Mouse (Mus musculus) CH12.LX (cell line): ENCODE data around the gene Lcn10.

ENCODE experiments used
- CTCF ChIP-seq, 2 experiments: IDR thresholded peaks in 1 of 2; conservative IDR thresholded peaks in 1 of 2; 2 replicates each; pipeline ENCODE4 v1.5.1; 2011 to 2012; ENCODE audit warnings: low read depth in 2 of 2, low read length in 2 of 2, improper control_type of control experiment in 1 of 2, inconsistent platforms in 1 of 2, mild to moderate bottlenecking in 1 of 2, moderate library complexity in 1 of 2
- GABPA ChIP-seq: IDR thresholded peaks from 2 replicates; pipeline ENCODE4 v1.6.1; 2012; ENCODE audit warnings: low read depth, low read length, improper control_type of control experiment, inconsistent platforms; ENCODE audit not compliant: insufficient replicate concordance
- JUND ChIP-seq: conservative IDR thresholded peaks from 2 replicates; pipeline ENCODE4 v1.6.1; 2011; ENCODE audit warnings: low read depth, low read length, improper control_type of control experiment
- KAT2A ChIP-seq: IDR thresholded peaks from 2 replicates; pipeline ENCODE4 v1.6.1; 2012; ENCODE audit warnings: low read length, improper control_type of control experiment, inconsistent platforms; ENCODE audit not compliant: insufficient replicate concordance
- POLR2A ChIP-seq: IDR thresholded peaks from 2 replicates; pipeline ENCODE4 v1.6.1; 2011; ENCODE audit warnings: low read depth, mild to moderate bottlenecking, improper control_type of control experiment, low read length
- RCOR1 ChIP-seq: conservative IDR thresholded peaks from 2 replicates; pipeline ENCODE4 v1.6.1; 2012; ENCODE audit warnings: low read depth, mild to moderate bottlenecking, inconsistent platforms, low read length, improper control_type of control experiment
- ZMIZ1 ChIP-seq: IDR thresholded peaks from 2 replicates; pipeline ENCODE4 v1.6.1; 2012; ENCODE audit warnings: low read depth, mild to moderate bottlenecking, inconsistent platforms, low read length, improper control_type of control experiment
- ZNF384 ChIP-seq: IDR thresholded peaks from 2 replicates; pipeline ENCODE4 v1.6.1; 2012; ENCODE audit warnings: low read depth, low read length, improper control_type of control experiment, inconsistent platforms

- TF ChIP-seq ZNF384 (no peak), CTCF (conservative IDR thresholded peaks at IDR 0.05 in 1 of 2, IDR thresholded peaks at IDR 0.05 in 1 of 2; ENCODE audit: low read depth in 2 of 2, low read length in 2 of 2) (no peak), RCOR1 (no peak), ZMIZ1 (no peak), JUND (no peak), POLR2A (no peak), KAT2A (no peak), GABPA (no peak)
Observed at GRCm38 (mm10) chr2:25633616-25634015, 48.9 kb upstream of the Lcn10 start.
